Mouse (Mus musculus) kidney, embryonic 16.5 days (tissue): ENCODE measurements around the gene Lrp4. TPM values are rescaled to one million over a fixed set of nuclear protein-coding genes. Genes with fewer than 3 reads are reported as not detected.

Source experiments
- ATAC-seq: fragments of 200-750 bp; cut with Nextera tagmentation; 2 replicates; pipeline ENCODE4 v1.8.0; 2017; ENCODE audit warnings: moderate TSS enrichment; ENCODE audit not compliant: low FRiP score, low TSS enrichment
- H3K27ac ChIP-seq: fragments of 300-500 bp; sonication (generic); 2 replicates; pipeline ENCODE4 v1.5.1; 2014; ENCODE audit warnings: low read length
- H3K27me3 ChIP-seq: fragments of 300-500 bp; sonication (generic); 2 replicates; pipeline ENCODE4 v1.6.1; 2014; ENCODE audit warnings: low read length, control low read depth, mixed read lengths; ENCODE audit not compliant: insufficient read depth
- H3K36me3 ChIP-seq: fragments of 300-500 bp; sonication (generic); 2 replicates; pipeline ENCODE4 v1.6.1; 2014; ENCODE audit warnings: low read length, control low read depth, mixed read lengths; ENCODE audit not compliant: insufficient read depth
- H3K4me1 ChIP-seq: fragments of 300-500 bp; sonication (generic); 2 replicates; pipeline ENCODE4 v1.6.1; 2014; ENCODE audit warnings: low read length, control low read depth, mixed read lengths; ENCODE audit not compliant: insufficient read depth
- H3K4me2 ChIP-seq: fragments of 300-500 bp; sonication (generic); replicated peaks from 2 replicates; pipeline ENCODE4 v1.6.1; 2014; ENCODE audit warnings: low read depth, low read length
- H3K4me3 ChIP-seq: fragments of 300-500 bp; sonication (generic); 2 replicates; pipeline ENCODE4 v1.5.1; 2014; ENCODE audit warnings: mild to moderate bottlenecking, low read length
- H3K9ac ChIP-seq: fragments of 300-500 bp; sonication (generic); replicated peaks from 2 replicates; pipeline ENCODE4 v1.6.1; 2014; ENCODE audit warnings: low read length
- H3K9me3 ChIP-seq: fragments of 300-500 bp; sonication (generic); 2 replicates; pipeline ENCODE4 v1.6.1; 2016; ENCODE audit warnings: low read length, control low read depth
- WGBS: fragments of 180-500 bp; shearing (Covaris S2); extraction: QIAGEN DNeasy Blood & Tissue Kit; methylation state at CpG from one replicate; pipeline ENCODE4 v1.1.7; 2014; 5-methylcytosine and 5-hydroxymethylcytosine counted together
- polyA plus RNA-seq: library from polyadenylated mRNA; unstranded; fragments of >200 nt; fragmentation: Nextera tagmentation; extraction: Ambion mirVana; gene quantifications from 2 replicates; pipeline ENCODE4 v1.2.1, GENCODE M21; 2015

The Lrp4 gene
- polyA plus RNA-seq, 1 experiment from 2014 or later: 7.6 TPM

GRCm38 (mm10) chr2:91508076-91508475 is 50.8 kb downstream of the Lrp4 start:
- Histone ChIP-seq H3K9me3 (no peaks in the 10 kb centered on the region), H3K4me3 (no peak overlapping the region), H3K4me2 (no peak overlapping the region), H3K27ac (no peak overlapping the region), H3K27me3 (no peaks in the 10 kb centered on the region), H3K4me1 (no peaks in the 10 kb centered on the region), H3K36me3 (peaks cover 30% of the 10 kb centered on the region), H3K9ac (no peak overlapping the region)
- 85% methylated on average over 8 of the region's 8 CpGs for WGBS
- ATAC-seq: no peak

GRCm38 (mm10) chr2:91517186-91517585 is 59.9 kb downstream of the Lrp4 start:
- Histone ChIP-seq H3K9me3 (no peaks in the 10 kb centered on the region), H3K36me3 (peaks cover 10% of the 10 kb centered on the region), H3K9ac (no peak overlapping the region), H3K4me1 (no peaks in the 10 kb centered on the region), H3K27ac (no peak overlapping the region), H3K4me2 (no peak overlapping the region), H3K4me3 (no peak overlapping the region), H3K27me3 (no peaks in the 10 kb centered on the region)
- ATAC-seq: no peak
- WGBS: 25% methylated on average over 2 of the region's 2 CpGs

- H3K36me3 ChIP-seq: no peaks in the 10 kb centered on the region
- peak within 1 kb of the TSS; percentile 93 for H3K4me3 ChIP-seq
- no peaks in the 10 kb centered on the region for H3K27me3 ChIP-seq
- H3K4me2 ChIP-seq: peak within 1 kb of the TSS; percentile 60
- ATAC-seq: peak; percentile 99
- peak within 1 kb of the TSS; percentile 86 for H3K27ac ChIP-seq
- H3K9ac ChIP-seq: peak within 1 kb of the TSS; percentile 96
- no peaks in the 10 kb centered on the region for H3K9me3 ChIP-seq
- H3K4me1 ChIP-seq: peaks cover 3% of the 10 kb centered on the region
- under 1% methylated on average over 51 of the region's 64 CpGs for WGBS
Measured at GRCm38 (mm10) chr2:91526294-91527146, 69.2 kb downstream of the Lrp4 start, which contains the start of gene Ckap5. Gene Ckap5, plus strand, starts transcription at chr2:91526762.

GRCm38 (mm10) chr2:91527147-91527486 is 69.8 kb downstream of the Lrp4 start:
- Histone ChIP-seq H3K9ac (peak overlapping the region; percentile 96), H3K4me1 (peaks cover 3% of the 10 kb centered on the region), H3K27ac (peak overlapping the region; percentile 86), H3K9me3 (no peaks in the 10 kb centered on the region), H3K36me3 (peaks cover 3% of the 10 kb centered on the region; the same call in 1 of the 2 replicates), H3K4me3 (peak overlapping the region; percentile 93), H3K4me2 (peak overlapping the region; percentile 60), H3K27me3 (no peaks in the 10 kb centered on the region)
- no peak; the same call in 1 of the 2 replicates for ATAC-seq
- WGBS: under 1% methylated on average over 15 of the region's 15 CpGs

- H3K9ac ChIP-seq: peak overlapping the region; percentile 45
- H3K27me3 ChIP-seq: no peaks in the 10 kb centered on the region
- 4% methylated on average over 17 of the region's 17 CpGs for WGBS
- H3K4me2 ChIP-seq: peak overlapping the region; percentile 50
- H3K27ac ChIP-seq: no peak overlapping the region
- peaks cover 9% of the 10 kb centered on the region for H3K4me1 ChIP-seq
- H3K36me3 ChIP-seq: no peaks in the 10 kb centered on the region
- peak; percentile 98 for ATAC-seq
- H3K4me3 ChIP-seq: peak overlapping the region; percentile 39
- no peaks in the 10 kb centered on the region for H3K9me3 ChIP-seq
Measured at GRCm38 (mm10) chr2:91537588-91538205, 80.4 kb downstream of the Lrp4 start.

Other genes with a start within 250 kb of the Lrp4 start
- gene Ddb2, start 220.5 kb upstream of the Lrp4 start, polyA plus RNA-seq: 16.2 and 20.6 TPM in 2 replicates
- 47.7 and 49.6 TPM in 2 replicates for gene Pacsin3, start 201.6 kb upstream of the Lrp4 start, polyA plus RNA-seq
- 92.9 and 96.5 TPM in 2 replicates for gene Arfgap2, start 192.5 kb upstream of the Lrp4 start, polyA plus RNA-seq
- gene 1110051M20Rik, start 12.8 kb upstream of the Lrp4 start, polyA plus RNA-seq: 66.9 and 68.9 TPM in 2 replicates
- 63.7 and 70.3 TPM in 2 replicates for gene Ckap5, start 69.3 kb downstream of the Lrp4 start, polyA plus RNA-seq
- gene F2, start 178.9 kb downstream of the Lrp4 start, polyA plus RNA-seq: 1.2 and 1.8 TPM in 2 replicates
- gene Zfp408, start 192.3 kb downstream of the Lrp4 start, polyA plus RNA-seq: 12.6 and 13.8 TPM in 2 replicates
- gene Arhgap1, start 192.3 kb downstream of the Lrp4 start, polyA plus RNA-seq: 137 and 142 TPM in 2 replicates